Mouse (Mus musculus) intestine, postnatal 0 days (tissue): ENCODE measurements around the gene B3galt1. TPM values are rescaled to one million over a fixed set of nuclear protein-coding genes. Genes with fewer than 3 reads are reported as not detected.

Experiments used
- ATAC-seq: fragments of 200-750 bp; cut with Nextera tagmentation; 2 replicates; pipeline ENCODE4 v1.8.0; 2017; ENCODE audit warnings: mild to moderate bottlenecking, moderate TSS enrichment, moderate library complexity
- H3K27ac ChIP-seq: fragments of 300-500 bp; sonication (generic); 2 replicates; pipeline ENCODE4 v1.5.1; 2014; ENCODE audit warnings: mild to moderate bottlenecking, low read depth, low read length, moderate library complexity
- H3K27me3 ChIP-seq: fragments of 300-500 bp; sonication (generic); replicated peaks from 2 replicates; pipeline ENCODE4 v1.6.1; 2014; ENCODE audit warnings: low read length, mixed read lengths; ENCODE audit not compliant: control insufficient read depth, insufficient read depth
- H3K36me3 ChIP-seq: fragments of 300-500 bp; sonication (generic); 2 replicates; pipeline ENCODE4 v1.6.1; 2014; ENCODE audit warnings: mild to moderate bottlenecking, moderate library complexity; ENCODE audit not compliant: control insufficient read depth, insufficient read depth
- H3K4me1 ChIP-seq: fragments of 300-500 bp; sonication (generic); replicated peaks from 2 replicates; pipeline ENCODE4 v1.6.1; 2014; ENCODE audit warnings: antibody characterized with exemption, low read length, mixed read lengths; ENCODE audit not compliant: control insufficient read depth, insufficient read depth
- H3K4me2 ChIP-seq: fragments of 300-500 bp; sonication (generic); replicated peaks from 2 replicates; pipeline ENCODE4 v1.6.1; 2014; ENCODE audit warnings: low read depth, mild to moderate bottlenecking, moderate library complexity
- H3K4me3 ChIP-seq: fragments of 300-500 bp; sonication (generic); 2 replicates; pipeline ENCODE4 v1.5.1; 2014; ENCODE audit warnings: low read depth, low read length
- H3K9ac ChIP-seq: fragments of 300-500 bp; sonication (generic); 2 replicates; pipeline ENCODE4 v1.6.1; 2014; ENCODE audit warnings: mild to moderate bottlenecking, low read depth, low read length
- H3K9me3 ChIP-seq: fragments of 300-500 bp; sonication (generic); 2 replicates; pipeline ENCODE4 v1.6.1; 2016; ENCODE audit warnings: mixed run types; ENCODE audit not compliant: control insufficient read depth
- CTCF ChIP-seq: sonication (generic); IDR thresholded peaks from 2 replicates; pipeline ENCODE4 v1.5.1; 2016; ENCODE audit warnings: low read depth, mild to moderate bottlenecking, control low read depth, antibody characterized with exemption, moderate library complexity
- WGBS: fragments of 180-500 bp; shearing (Covaris S2); extraction: QIAGEN DNeasy Blood & Tissue Kit; methylation state at CpG from one replicate; pipeline ENCODE4 v1.1.7; 2014; 5-methylcytosine and 5-hydroxymethylcytosine counted together
- microRNA-seq: library from miRNA; unstranded; fragments of <30 nt; microRNA quantifications from one replicate; pipeline ENCODE4, GENCODE M21; 2016
- polyA plus RNA-seq: library from polyadenylated mRNA; unstranded; fragments of >200 nt; fragmentation: Nextera tagmentation; extraction: Ambion mirVana; gene quantifications from 2 replicates; pipeline ENCODE4 v1.2.1, GENCODE M21; 2015

The B3galt1 gene
- polyA plus RNA-seq, 1 experiment from 2014 or later = 1.3 TPM

DNA sequence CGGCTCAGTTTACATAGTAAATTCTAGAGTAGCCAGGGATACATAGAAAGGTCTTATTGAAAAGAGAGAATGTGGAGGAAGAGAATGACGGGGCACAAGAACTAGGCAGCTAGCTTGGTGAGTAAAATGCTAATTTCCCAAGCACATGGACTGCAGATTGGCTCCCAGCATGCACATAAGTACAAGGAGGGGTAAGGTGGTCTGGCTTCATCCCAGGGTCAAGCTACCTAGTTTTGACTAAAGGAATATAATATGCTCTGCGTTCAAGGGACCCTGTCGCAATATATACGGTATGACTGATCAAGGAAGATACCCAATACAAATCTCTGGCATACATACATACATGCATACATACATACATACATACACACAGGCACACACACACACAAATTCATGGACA, 594.1 kb downstream of the B3galt1 start:
- Histone ChIP-seq H3K9me3 (no peaks in the 10 kb centered on the region), H3K27me3 (no peaks in the 10 kb centered on the region), H3K4me3 (no peak overlapping the region), H3K4me2 (no peak overlapping the region), H3K36me3 (no peaks in the 10 kb centered on the region), H3K4me1 (no peaks in the 10 kb centered on the region), H3K9ac (no peak overlapping the region), H3K27ac (no peak overlapping the region)
- 90% methylated on average over 5 of the region's 5 CpGs for WGBS
- ATAC-seq = no peak
- no peak for TF ChIP-seq CTCF

- no peak overlapping the region for H3K9ac ChIP-seq
- H3K9me3 ChIP-seq = no peaks in the 10 kb centered on the region
- H3K27ac ChIP-seq = no peak overlapping the region
- H3K4me2 ChIP-seq = no peak overlapping the region
- H3K36me3 ChIP-seq = no peaks in the 10 kb centered on the region
- no peaks in the 10 kb centered on the region for H3K4me1 ChIP-seq
- H3K4me3 ChIP-seq = no peak overlapping the region
- ATAC-seq = no peak
- H3K27me3 ChIP-seq = no peaks in the 10 kb centered on the region
- 90% methylated on average over 2 of the region's 2 CpGs for WGBS
- TF ChIP-seq CTCF = no peak
Measured at GRCm38 (mm10) chr2:68160566-68160965, 594.9 kb downstream of the B3galt1 start.

- Histone ChIP-seq H3K4me1 (no peaks in the 10 kb centered on the region), H3K27me3 (no peaks in the 10 kb centered on the region), H3K36me3 (no peaks in the 10 kb centered on the region), H3K9me3 (no peaks in the 10 kb centered on the region), H3K27ac (no peak overlapping the region), H3K9ac (no peak overlapping the region), H3K4me2 (no peak overlapping the region), H3K4me3 (no peak overlapping the region)
- 91% methylated on average over 4 of the region's 4 CpGs for WGBS
- no peak for ATAC-seq
- TF ChIP-seq CTCF = no peak
Measured at GRCm38 (mm10) chr2:68162012-68162411, 596.3 kb downstream of the B3galt1 start.

GRCm38 (mm10) chr2:68171306-68171705, 605.6 kb downstream of the B3galt1 start:
- no peaks in the 10 kb centered on the region for H3K9me3 ChIP-seq
- no peaks in the 10 kb centered on the region for H3K4me1 ChIP-seq
- no peaks in the 10 kb centered on the region for H3K27me3 ChIP-seq
- TF ChIP-seq CTCF = no peak
- no peaks in the 10 kb centered on the region for H3K36me3 ChIP-seq
- H3K4me2 ChIP-seq = no peak overlapping the region
- H3K4me3 ChIP-seq = no peak overlapping the region
- 70% methylated on average over 10 of the region's 10 CpGs for WGBS
- no peak for ATAC-seq
- no peak overlapping the region for H3K27ac ChIP-seq
- no peak overlapping the region for H3K9ac ChIP-seq

Small RNA genes within 50 kb of the gene (microRNA-seq; reads per million reads assigned to microRNA genes)
- gene Mir6335 (not detected), gene Mir7224 (not detected)

Other genes with a start within 250 kb of the B3galt1 start
- gene Gm21830, start 152.1 kb upstream of the B3galt1 start, polyA plus RNA-seq = not detected in 2 replicates
- gene Gm26727, start 132.7 kb upstream of the B3galt1 start, polyA plus RNA-seq = not detected in 2 replicates
- not detected in 2 replicates for gene Xirp2, start 119.9 kb upstream of the B3galt1 start, polyA plus RNA-seq